Mouse (Mus musculus) megakaryocyte, embryonic 14.5 days (primary cell): ENCODE results near the gene Atxn3.

Experiments
- FLI1 ChIP-seq: IDR thresholded peaks from 2 replicates; pipeline ENCODE4 v1.6.1; 2012; ENCODE audit warnings: low read length, inconsistent platforms, mixed read lengths
- GATA1 ChIP-seq: IDR thresholded peaks from 3 replicates; pipeline ENCODE4 v1.6.1; 2012; ENCODE audit warnings: mixed read lengths, low read length, inconsistent platforms, borderline replicate concordance

DNA sequence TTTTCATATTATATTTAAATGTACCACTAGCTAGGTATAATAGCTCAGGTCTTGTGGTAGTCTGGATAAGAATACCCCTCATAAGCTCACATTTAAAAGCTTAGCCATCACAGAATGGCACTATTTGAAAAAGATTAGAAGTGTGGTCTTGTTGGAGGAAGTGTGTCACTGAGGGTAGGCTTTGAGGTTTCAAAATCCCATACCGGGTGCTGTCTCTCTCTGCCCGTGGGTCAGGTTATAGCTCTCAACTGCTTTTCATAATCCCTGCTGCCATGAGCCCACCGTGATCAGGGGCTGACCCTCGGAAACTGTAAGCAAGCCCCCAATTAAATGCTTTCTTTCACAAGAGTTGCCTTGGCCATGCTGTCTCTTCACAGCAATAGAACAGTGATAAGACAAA is 53.1 kb downstream of the Atxn3 start:
- no peak for TF ChIP-seq GATA1
- no peak for TF ChIP-seq FLI1
